Mouse (Mus musculus) cortical plate, adult 2 months (tissue): ENCODE results near the gene Itpr1.
"Not testable (repeated sequence)": the region's sequence is repeated elsewhere in the genome, so short reads cannot be mapped to it uniquely, and the experiment has no call there.

Source experiments
- CTCF ChIP-seq: fragments of 200-500 bp; IDR thresholded peaks from 2 replicates; pipeline ENCODE4 v1.5.1; 2011; ENCODE audit warnings: mild to moderate bottlenecking, control low read depth, low read length; ENCODE audit not compliant: insufficient read depth; ENCODE audit errors: extremely low read depth
- POLR2A ChIP-seq: fragments of 200-500 bp; IDR thresholded peaks from 2 replicates; pipeline ENCODE4 v1.6.1; 2011; ENCODE audit warnings: mild to moderate bottlenecking, low read length, control low read depth; ENCODE audit not compliant: insufficient read depth; ENCODE audit errors: extremely low read depth

DNA sequence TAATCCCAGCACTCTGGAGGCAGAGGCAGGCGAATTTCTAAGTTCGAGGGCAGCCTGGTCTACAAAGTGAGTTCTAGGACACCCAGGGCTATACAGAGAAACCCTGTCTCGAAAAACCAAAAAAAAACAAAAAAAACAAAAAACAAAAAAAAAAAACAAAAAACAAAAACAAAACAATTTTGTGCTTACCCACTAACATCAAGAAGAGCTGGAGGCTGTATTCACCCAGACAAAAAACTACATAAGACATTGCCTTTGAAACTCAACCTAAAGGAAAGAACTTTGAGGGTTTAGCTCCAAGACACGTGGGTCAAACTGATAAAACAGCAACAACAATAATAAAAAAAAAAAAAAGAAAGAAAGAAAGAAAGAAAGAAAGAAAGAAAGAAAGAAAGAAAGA lies 346.3 kb downstream of the Itpr1 start:
- not testable (repeated sequence) for TF ChIP-seq CTCF, POLR2A
